ENCODE assay signal across 18 mouse cellular contexts in the genomic region with DNA sequence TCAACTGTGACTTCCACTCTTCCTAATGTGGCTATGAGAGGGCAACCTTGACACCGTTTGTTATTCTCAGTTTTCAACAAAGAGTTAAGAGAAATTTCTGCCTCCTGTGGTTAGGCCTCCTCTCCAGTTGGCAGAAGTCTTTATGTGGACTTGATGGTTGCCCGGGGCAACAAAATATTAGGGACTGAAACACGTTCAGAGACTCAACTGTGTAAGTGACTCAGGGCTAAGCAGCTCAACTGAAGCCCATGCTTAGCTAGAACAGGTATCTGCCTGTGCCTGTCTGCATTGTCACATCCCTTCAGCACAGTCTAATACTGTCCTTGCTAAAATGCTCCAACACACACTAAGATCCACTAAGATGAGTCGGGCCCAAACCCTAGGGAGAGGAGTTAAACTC.
DNase-seq lines count a peak whose midpoint lies in the region; ATAC-seq and TF ChIP-seq lines count a peak whose summit lies in the region.
"Had no signal": no experiment of that assay in that cellular context is flagged by ENCODE, and none has a peak within 500 bp of the region (broad histone marks: within the 10 kb centered on the region; RNA-seq: fewer than 3 reads in every experiment).

No protein-coding gene starts in this region.

- WGBS in heart, embryonic 11.5 days (ENCODE audit: insufficient replicate concordance), result 78% methylated on average over 4 of the region's 4 CpGs

- no peaks in the 10 kb centered on the region for H3K9me3 ChIP-seq in heart, embryonic 11.5 days (replicated peaks; ENCODE audit: control insufficient read depth, low read length)
- no peaks in the 10 kb centered on the region for H3K9me3 ChIP-seq in MEL (replicated peaks; ENCODE audit: insufficient read depth, low read length)
- H3K9me3 ChIP-seq: forebrain, embryonic 13.5 days; hindbrain, embryonic 13.5 days; intestine, embryonic 15.5 days; kidney, embryonic 15.5 days had no signal

- H3K4me1 ChIP-seq in heart, embryonic 11.5 days (ENCODE audit: control insufficient read depth, insufficient read depth, low read length), result peaks cover 3% of the 10 kb centered on the region; the same call in 1 of the 2 replicates
- H3K4me1 ChIP-seq in MEL (ENCODE audit: control insufficient read depth in 1 of 2, insufficient read depth in 2 of 2, low read length in 2 of 2), result no peaks in the 10 kb centered on the region
- H3K4me1 ChIP-seq: forebrain, embryonic 13.5 days; intestine, embryonic 15.5 days; kidney, embryonic 15.5 days had no signal

- TF ChIP-seq CTCF in MEL (IDR thresholded peaks at IDR 0.05 in 2 of 3, conservative IDR thresholded peaks at IDR 0.05 in 1 of 3; ENCODE audit: control insufficient read depth in 1 of 3, insufficient read depth in 1 of 3, low read depth in 2 of 3, low read length in 3 of 3, poor library complexity in 1 of 3, severe bottlenecking in 1 of 3), result no peak
- TF ChIP-seq CTCF in brain, embryonic 14.5 days (IDR thresholded peaks at IDR 0.05; ENCODE audit: borderline replicate concordance, extremely low read depth, insufficient read depth, insufficient read length), result no peak

- H3K4me3 ChIP-seq in heart, embryonic 11.5 days (ENCODE audit: low read depth, low read length), result no peak overlapping the region
- H3K4me3 ChIP-seq in MEL (ENCODE audit: control insufficient read depth in 1 of 2, insufficient read depth in 1 of 2, low read depth in 2 of 2, low read length in 2 of 2), result no peak overlapping the region
- H3K4me3 ChIP-seq: forebrain, embryonic 13.5 days; hindbrain, embryonic 13.5 days; intestine, embryonic 15.5 days; kidney, embryonic 15.5 days had no signal

- no peaks in the 10 kb centered on the region for H3K36me3 ChIP-seq in heart, embryonic 11.5 days (ENCODE audit: control insufficient read depth, insufficient read depth, low read length)
- peaks cover 0 to 6% of the 10 kb centered on the region in 2 experiments; a peak in 2 of 4 replicates for H3K36me3 ChIP-seq in MEL (ENCODE audit: control insufficient read depth in 1 of 2, insufficient read depth in 2 of 2, low read length in 2 of 2)
- H3K36me3 ChIP-seq: hindbrain, embryonic 13.5 days; intestine, embryonic 15.5 days; kidney, embryonic 15.5 days had no signal

- H3K9ac ChIP-seq in heart, embryonic 11.5 days (ENCODE audit: low read depth, low read length), result no peak overlapping the region
- no peak overlapping the region for H3K9ac ChIP-seq in MEL (ENCODE audit: control insufficient read depth, low read depth, low read length, poor library complexity, severe bottlenecking)
- H3K9ac ChIP-seq: forebrain, embryonic 13.5 days; hindbrain, embryonic 13.5 days; intestine, embryonic 15.5 days; kidney, embryonic 15.5 days had no signal

- no peak for ATAC-seq in heart, embryonic 11.5 days (replicated peaks; ENCODE audit: insufficient number of reproducible peaks, low FRiP score, low TSS enrichment)
- ATAC-seq in megakaryocyte progenitor cell, adult 5-6 weeks (replicated peaks; ENCODE audit: poor library complexity), result peak; percentile 64
- no peak for ATAC-seq in megakaryocyte, adult 5-6 weeks (ENCODE audit: poor library complexity, severe bottlenecking)
- ATAC-seq: forebrain, embryonic 13.5 days; intestine, embryonic 15.5 days had no signal

- H3K27ac ChIP-seq in heart, embryonic 11.5 days (ENCODE audit: low read depth, low read length), result no peak overlapping the region
- H3K27ac ChIP-seq in MEL (ENCODE audit: control insufficient read depth, low read depth, low read length), result no peak overlapping the region
- H3K27ac ChIP-seq: forebrain, embryonic 13.5 days; hindbrain, embryonic 13.5 days; intestine, embryonic 15.5 days; kidney, embryonic 15.5 days; macrophage had no signal

- no peaks in the 10 kb centered on the region for H3K27me3 ChIP-seq in heart, embryonic 11.5 days (ENCODE audit: control insufficient read depth, insufficient read depth, low read length)
- H3K27me3 ChIP-seq in MEL (ENCODE audit: control insufficient read depth in 1 of 2, insufficient read depth in 2 of 2, low read length in 2 of 2), result no peaks in the 10 kb centered on the region
- H3K27me3 ChIP-seq: forebrain, embryonic 13.5 days; hindbrain, embryonic 13.5 days; intestine, embryonic 15.5 days; kidney, embryonic 15.5 days had no signal

- TF ChIP-seq POLR2A in MEL (IDR thresholded peaks at IDR 0.05; ENCODE audit: control insufficient read depth in 1 of 2, insufficient read depth in 1 of 2, low read depth in 1 of 2, low read length in 2 of 2, poor library complexity in 1 of 2), result no peak
- TF ChIP-seq POLR2A in brain, embryonic 14.5 days (IDR thresholded peaks at IDR 0.05; ENCODE audit: borderline replicate concordance, extremely low read depth, insufficient read depth, insufficient read length, poor library complexity, severe bottlenecking), result no peak

- H3K79me2 ChIP-seq in MEL (ENCODE audit: control insufficient read depth, insufficient read depth, low read length, poor library complexity), result no peaks in the 10 kb centered on the region

- TF ChIP-seq EP300 in MEL (IDR thresholded peaks at IDR 0.05; ENCODE audit: low read depth in 1 of 2, low read length in 2 of 2), result no peak

- no peak overlapping the region for H3K4me2 ChIP-seq in heart, embryonic 11.5 days
- H3K4me2 ChIP-seq: forebrain, embryonic 13.5 days; hindbrain, embryonic 13.5 days; intestine, embryonic 15.5 days; kidney, embryonic 15.5 days; liver, embryonic 11.5 days had no signal

- intact Hi-C loops in heart, postnatal 10 days (cut with DNase I), result no loop called here

- peak; percentile 32 to 39 for DNase-seq in heart, postnatal 10 days
- DNase-seq in MEL (ENCODE audit: low read depth, low spot score), result peak; percentile 38
- DNase-seq in brain, embryonic 14.5 days (ENCODE audit: low read depth), result peak; percentile 19
- DNase-seq in thymus, postnatal 36 days, result no peak
- DNase-seq in kidney, adult 11 months, result no peak
- DNase-seq: adrenal gland, postnatal 10 days; cerebellum, adult 11-12 months; layer of hippocampus, postnatal 36 days; midbrain, embryonic 14.5 days had no signal

- no peak for TF ChIP-seq RAD21 in MEL (IDR thresholded peaks at IDR 0.05; ENCODE audit: low read depth, low read length)

TF ChIP-seq in MEL, 35 proteins besides CTCF, POLR2A, EP300 and RAD21:
- TF ChIP-seq MYC (IDR thresholded peaks at IDR 0.05; ENCODE audit: low read depth, low read length) (no peak), GATA1 (IDR thresholded peaks at IDR 0.05; ENCODE audit: low read depth, low read length) (no peak), MAFK (IDR thresholded peaks at IDR 0.05; ENCODE audit: borderline replicate concordance, low read depth, low read length) (no peak), NELFE (IDR thresholded peaks at IDR 0.05; ENCODE audit: low read depth, low read length) (no peak), MAZ (IDR thresholded peaks at IDR 0.05; ENCODE audit: low read depth, low read length) (no peak), POLR2AphosphoS2 (IDR thresholded peaks at IDR 0.05; ENCODE audit: low read length) (no peak), RCOR1 (IDR thresholded peaks at IDR 0.05; ENCODE audit: low read depth, low read length) (no peak), MXI1 (IDR thresholded peaks at IDR 0.05; ENCODE audit: low read depth, low read length) (no peak), USF2 (IDR thresholded peaks at IDR 0.05; ENCODE audit: borderline replicate concordance in 1 of 2, insufficient read depth in 1 of 2, low read depth in 1 of 2, low read length in 2 of 2) (no peak), TAL1 (IDR thresholded peaks at IDR 0.05; ENCODE audit: low read length) (no peak), ZNF384 (IDR thresholded peaks at IDR 0.05; ENCODE audit: low read depth, low read length) (no peak), MYB (IDR thresholded peaks at IDR 0.05; ENCODE audit: low read depth, low read length) (no peak), CHD1 (IDR thresholded peaks at IDR 0.05; ENCODE audit: low read depth, low read length) (no peak), ZMIZ1 (IDR thresholded peaks at IDR 0.05; ENCODE audit: low read depth, low read length) (no peak), SMC3 (IDR thresholded peaks at IDR 0.05; ENCODE audit: low read depth, low read length) (no peak), USF1 (IDR thresholded peaks at IDR 0.05; ENCODE audit: low read depth, low read length) (no peak), TBP (IDR thresholded peaks at IDR 0.05; ENCODE audit: low read depth, low read length) (no peak), E2F4 (IDR thresholded peaks at IDR 0.05; ENCODE audit: borderline replicate concordance, low read depth, low read length) (no peak), MAX (IDR thresholded peaks at IDR 0.05; ENCODE audit: low read length) (no peak), CHD2 (IDR thresholded peaks at IDR 0.05; ENCODE audit: low read length) (no peak)

Comparison
In these comparisons a context has a peak if more than half of its experiments do, and no peak if none do; other contexts are left out.
1. DNase-seq: peak in heart, postnatal 10 days (2 of 2), MEL (single experiment) and brain, embryonic 14.5 days (single experiment); none in thymus, postnatal 36 days (0 of 2) and kidney, adult 11 months (single experiment).